Mouse (Mus musculus): Measurements from ENCODE around the gene Mfsd2b. TPM values are rescaled to one million over a fixed set of nuclear protein-coding genes. Genes with fewer than 3 reads are reported as not detected.

Mfsd2b gene
- polyA plus RNA-seq, 1 experiment, result 2.3 TPM

- 0 out of 2 replicates have a peak, but pooled peaks cover 2% of the 10 kb centered on the region for H3K4me1 ChIP-seq (ENCODE audit: control insufficient read depth, insufficient read depth, low read length)
- H3K27ac ChIP-seq (ENCODE audit: insufficient read depth, low read depth, low read length), result no peak overlapping the region
- no peak for DNase-seq
- H3K27me3 ChIP-seq (replicated peaks; ENCODE audit: control insufficient read depth, insufficient read depth, low read length), result no peaks in the 10 kb centered on the region
- 57% methylated on average over 11 of the region's 11 CpGs for WGBS
- H3K36me3 ChIP-seq (ENCODE audit: control insufficient read depth, insufficient read depth, low read length), result no peaks in the 10 kb centered on the region
- TF ChIP-seq CTCF (conservative IDR thresholded peaks at IDR 0.05; ENCODE audit: insufficient read depth, insufficient read length, low read depth, low read length), result no peak
- no peak for TF ChIP-seq POLR2A (IDR thresholded peaks at IDR 0.05; ENCODE audit: low read depth, low read length)
- H3K4me3 ChIP-seq (ENCODE audit: insufficient read depth, low read depth, low read length), result no peak overlapping the region
Measured at GRCm38 (mm10) chr12:4859241-4859914, 14.8 kb downstream of the Mfsd2b start.

GRCm38 (mm10) chr12:4856834-4857233, 17.3 kb downstream of the Mfsd2b start:
- Histone ChIP-seq H3K4me3 (ENCODE audit: insufficient read depth, low read depth, low read length) (no peak overlapping the region), H3K36me3 (ENCODE audit: control insufficient read depth, insufficient read depth, low read length) (no peaks in the 10 kb centered on the region), H3K27ac (ENCODE audit: insufficient read depth, low read depth, low read length) (no peak overlapping the region), H3K4me1 (ENCODE audit: control insufficient read depth, insufficient read depth, low read length) (no peaks in the 10 kb centered on the region), H3K27me3 (replicated peaks; ENCODE audit: control insufficient read depth, insufficient read depth, low read length) (no peaks in the 10 kb centered on the region)
- 85% methylated on average over 2 of the region's 2 CpGs for WGBS
- no peak for TF ChIP-seq POLR2A (IDR thresholded peaks at IDR 0.05; ENCODE audit: low read depth, low read length)
- TF ChIP-seq CTCF (conservative IDR thresholded peaks at IDR 0.05; ENCODE audit: insufficient read depth, insufficient read length, low read depth, low read length), result no peak
- DNase-seq, result no peak

- Histone ChIP-seq H3K27ac (ENCODE audit: insufficient read depth, low read depth, low read length) (no peak overlapping the region), H3K36me3 (ENCODE audit: control insufficient read depth, insufficient read depth, low read length) (no peaks in the 10 kb centered on the region), H3K4me3 (ENCODE audit: insufficient read depth, low read depth, low read length) (no peak overlapping the region), H3K27me3 (replicated peaks; ENCODE audit: control insufficient read depth, insufficient read depth, low read length) (no peaks in the 10 kb centered on the region), H3K4me1 (ENCODE audit: control insufficient read depth, insufficient read depth, low read length) (no peaks in the 10 kb centered on the region)
- peak; percentile 18 for DNase-seq
- TF ChIP-seq POLR2A (IDR thresholded peaks at IDR 0.05; ENCODE audit: low read depth, low read length) (no peak), CTCF (conservative IDR thresholded peaks at IDR 0.05; ENCODE audit: insufficient read depth, insufficient read length, low read depth, low read length) (peak; percentile 32; the same call in 1 of the 2 replicates)
- 97% methylated on average over 5 of the region's 5 CpGs for WGBS
Measured at GRCm38 (mm10) chr12:4856160-4856559, 18.0 kb downstream of the Mfsd2b start.

GRCm38 (mm10) chr12:4843741-4844140, 30.4 kb downstream of the Mfsd2b start:
- Histone ChIP-seq H3K27ac (ENCODE audit: insufficient read depth, low read depth, low read length) (no peak overlapping the region), H3K4me1 (ENCODE audit: control insufficient read depth, insufficient read depth, low read length) (no peaks in the 10 kb centered on the region), H3K36me3 (ENCODE audit: control insufficient read depth, insufficient read depth, low read length) (no peaks in the 10 kb centered on the region), H3K27me3 (replicated peaks; ENCODE audit: control insufficient read depth, insufficient read depth, low read length) (no peaks in the 10 kb centered on the region), H3K4me3 (ENCODE audit: insufficient read depth, low read depth, low read length) (peak overlapping the region; percentile 98)
- WGBS, result 1% methylated on average over 12 of the region's 12 CpGs
- no peak for TF ChIP-seq POLR2A (IDR thresholded peaks at IDR 0.05; ENCODE audit: low read depth, low read length)
- TF ChIP-seq CTCF (conservative IDR thresholded peaks at IDR 0.05; ENCODE audit: insufficient read depth, insufficient read length, low read depth, low read length), result no peak
- DNase-seq, result peak; percentile 44

GRCm38 (mm10) chr12:4842890-4843597, 31.1 kb downstream of the Mfsd2b start, which contains the start of gene Wdcp:
TSS of gene Wdcp (plus strand) at chr12:4843303.
- no peaks in the 10 kb centered on the region for H3K36me3 ChIP-seq (ENCODE audit: control insufficient read depth, insufficient read depth, low read length)
- no peaks in the 10 kb centered on the region for H3K4me1 ChIP-seq (ENCODE audit: control insufficient read depth, insufficient read depth, low read length)
- DNase-seq, result peak; percentile 97
- H3K27me3 ChIP-seq (replicated peaks; ENCODE audit: control insufficient read depth, insufficient read depth, low read length), result no peaks in the 10 kb centered on the region
- H3K4me3 ChIP-seq (ENCODE audit: insufficient read depth, low read depth, low read length), result peak within 1 kb of the TSS; percentile 98
- peak within 1 kb of the TSS; percentile 67; the same call in 1 of the 2 replicates for H3K27ac ChIP-seq (ENCODE audit: insufficient read depth, low read depth, low read length)
- TF ChIP-seq POLR2A (IDR thresholded peaks at IDR 0.05; ENCODE audit: low read depth, low read length), result peak; percentile 39
- TF ChIP-seq CTCF (conservative IDR thresholded peaks at IDR 0.05; ENCODE audit: insufficient read depth, insufficient read length, low read depth, low read length), result no peak
- under 1% methylated on average over 30 of the region's 30 CpGs for WGBS

GRCm38 (mm10) chr12:4842456-4842855, 31.7 kb downstream of the Mfsd2b start:
- TF ChIP-seq CTCF (conservative IDR thresholded peaks at IDR 0.05; ENCODE audit: insufficient read depth, insufficient read length, low read depth, low read length) (no peak), POLR2A (IDR thresholded peaks at IDR 0.05; ENCODE audit: low read depth, low read length) (no peak)
- 92% methylated on average over 8 of the region's 8 CpGs for WGBS
- no peak for DNase-seq
- no peak overlapping the region for H3K4me3 ChIP-seq (ENCODE audit: insufficient read depth, low read depth, low read length)
- H3K27ac ChIP-seq (ENCODE audit: insufficient read depth, low read depth, low read length), result no peak overlapping the region
- no peaks in the 10 kb centered on the region for H3K4me1 ChIP-seq (ENCODE audit: control insufficient read depth, insufficient read depth, low read length)
- no peaks in the 10 kb centered on the region for H3K36me3 ChIP-seq (ENCODE audit: control insufficient read depth, insufficient read depth, low read length)
- no peaks in the 10 kb centered on the region for H3K27me3 ChIP-seq (replicated peaks; ENCODE audit: control insufficient read depth, insufficient read depth, low read length)

GRCm38 (mm10) chr12:4841392-4841887, 32.7 kb downstream of the Mfsd2b start, which contains the start of gene Fkbp1b:
TSS of gene Fkbp1b (minus strand) at chr12:4841591.
- peak within 1 kb of the TSS; percentile 65 for H3K4me3 ChIP-seq (ENCODE audit: insufficient read depth, low read depth, low read length)
- H3K36me3 ChIP-seq (ENCODE audit: control insufficient read depth, insufficient read depth, low read length), result no peaks in the 10 kb centered on the region
- H3K27me3 ChIP-seq (replicated peaks; ENCODE audit: control insufficient read depth, insufficient read depth, low read length), result no peaks in the 10 kb centered on the region
- TF ChIP-seq CTCF (conservative IDR thresholded peaks at IDR 0.05; ENCODE audit: insufficient read depth, insufficient read length, low read depth, low read length) (no peak), POLR2A (IDR thresholded peaks at IDR 0.05; ENCODE audit: low read depth, low read length) (no peak)
- no peak within 1 kb of the TSS for H3K27ac ChIP-seq (ENCODE audit: insufficient read depth, low read depth, low read length)
- no peaks in the 10 kb centered on the region for H3K4me1 ChIP-seq (ENCODE audit: control insufficient read depth, insufficient read depth, low read length)
- peak; percentile 56 for DNase-seq
- 1% methylated on average over 37 of the region's 37 CpGs for WGBS

Measured in kidney, adult 2 months (tissue).